Mouse (Mus musculus) brain, adult 2 months (tissue): ENCODE data around the gene Bcat2.

Experiments
- DNase-seq: peaks from one replicate; pipeline ENCODE4 v3.0.0; 2011; ENCODE audit warnings: low read depth, low spot score

The Bcat2 gene

DNA sequence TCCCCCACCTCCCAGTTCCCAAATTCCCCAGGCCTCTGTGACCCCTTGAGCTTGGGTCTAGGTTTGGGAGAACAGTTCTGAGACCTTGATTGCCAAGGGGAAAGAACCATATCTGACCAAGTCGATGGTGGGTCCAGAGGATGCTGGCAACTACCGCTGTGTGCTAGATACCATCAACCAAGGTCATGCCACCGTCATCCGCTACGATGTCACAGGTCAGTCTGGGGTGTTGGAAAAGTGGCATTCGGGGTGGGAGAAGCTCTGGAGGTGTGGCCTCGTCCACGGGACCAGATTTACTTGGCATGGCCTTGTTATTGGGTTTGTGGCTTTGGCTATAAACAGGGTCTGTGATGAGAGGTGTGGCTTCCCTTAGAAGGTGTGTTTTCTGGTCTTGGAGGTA is 55.5 kb downstream of the Bcat2 start:
- no peak for DNase-seq

DNA sequence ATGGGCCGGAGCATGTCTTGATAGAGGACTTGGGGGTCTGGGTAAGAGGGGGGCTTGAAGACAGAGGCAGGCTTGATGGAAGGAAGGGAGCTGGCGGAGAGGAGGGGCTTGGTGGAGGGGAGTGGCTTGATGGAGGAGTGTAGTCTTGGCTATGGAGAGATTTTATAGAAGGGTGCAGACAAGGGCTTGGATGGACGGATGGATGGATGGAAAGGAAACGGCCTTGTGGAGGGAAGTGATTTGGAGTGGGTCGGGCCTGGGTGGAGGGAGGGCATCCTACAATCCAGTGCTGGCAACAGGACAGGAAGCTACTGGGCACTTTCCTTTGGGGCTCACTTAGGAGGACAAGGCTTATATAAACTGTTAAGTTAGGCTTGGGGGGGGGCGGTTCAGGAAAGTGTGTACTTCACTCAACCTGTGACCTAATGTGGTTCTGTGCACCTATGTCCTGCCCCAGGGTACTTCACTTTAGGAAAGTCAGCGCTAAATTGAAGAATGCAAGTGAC is 56.7 kb downstream of the Bcat2 start:
- DNase-seq = no peak

DNA sequence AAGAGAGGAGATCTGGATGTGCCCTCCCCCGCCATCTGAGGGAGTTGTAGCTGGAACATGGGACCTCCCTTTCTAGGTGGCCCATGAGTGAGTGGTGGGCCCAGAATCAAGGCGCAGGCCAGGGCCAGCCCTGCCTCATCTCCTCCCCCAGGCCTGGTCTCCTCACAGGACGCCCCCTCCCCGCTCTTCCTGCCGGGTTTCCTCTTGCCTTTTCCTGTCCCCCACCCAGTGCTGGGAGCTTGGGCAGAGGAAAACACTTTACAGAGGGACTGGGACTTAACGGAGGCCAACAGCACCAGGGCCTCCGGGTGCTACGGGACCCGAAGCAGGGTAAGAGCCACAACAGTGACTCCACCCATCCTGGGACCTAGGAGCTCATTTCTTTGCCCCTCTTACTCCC is 57.3 kb downstream of the Bcat2 start, which contains the start of gene Rasip1:
TSS of gene Rasip1 (plus strand) at position 228 of the 400 bp plus-strand sequence.
- no peak for DNase-seq

DNA sequence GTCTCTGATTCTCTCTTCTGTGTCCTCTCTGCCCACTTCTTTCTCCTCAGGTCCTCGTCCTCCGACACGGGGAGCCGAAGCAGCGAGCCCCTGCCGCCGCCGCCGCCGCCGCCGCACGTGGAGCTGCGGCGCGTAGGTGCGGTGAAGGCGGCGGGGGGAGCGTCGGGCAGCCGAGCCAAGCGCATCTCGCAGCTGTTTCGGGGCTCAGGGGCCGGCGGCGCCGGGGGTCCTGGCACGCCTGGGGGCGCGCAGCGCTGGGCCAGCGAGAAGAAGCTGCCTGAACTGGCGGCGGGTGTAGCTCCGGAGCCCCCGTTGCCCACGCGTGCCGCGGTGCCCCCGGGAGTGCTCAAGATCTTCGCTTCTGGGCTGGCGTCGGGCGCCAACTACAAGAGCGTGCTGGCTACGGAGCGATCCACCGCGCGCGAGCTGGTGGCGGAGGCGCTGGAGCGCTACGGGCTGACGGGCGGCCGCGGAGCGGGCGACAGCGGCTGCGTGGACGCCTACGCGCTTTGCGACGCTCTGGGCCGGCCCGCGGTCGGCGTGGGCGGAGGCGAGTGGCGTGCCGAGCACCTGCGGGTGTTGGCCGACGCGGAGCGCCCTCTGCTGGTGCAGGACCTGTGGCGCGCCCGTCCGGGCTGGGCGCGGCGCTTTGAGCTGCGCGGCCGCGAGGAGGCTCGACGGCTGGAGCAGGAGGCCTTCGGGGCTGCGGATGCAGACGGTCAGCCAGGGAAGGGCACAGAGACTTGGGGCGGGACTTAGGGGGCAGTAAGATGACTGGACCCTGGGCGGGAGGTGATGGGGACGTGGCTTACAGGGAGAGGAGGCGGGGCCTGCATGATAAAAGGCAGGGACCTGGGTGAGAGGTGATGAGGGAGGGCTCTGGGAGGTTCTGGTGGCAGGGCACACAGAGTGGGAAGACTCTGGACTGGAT is 58.7 kb downstream of the Bcat2 start:
- peak; percentile 97 for DNase-seq

DNA sequence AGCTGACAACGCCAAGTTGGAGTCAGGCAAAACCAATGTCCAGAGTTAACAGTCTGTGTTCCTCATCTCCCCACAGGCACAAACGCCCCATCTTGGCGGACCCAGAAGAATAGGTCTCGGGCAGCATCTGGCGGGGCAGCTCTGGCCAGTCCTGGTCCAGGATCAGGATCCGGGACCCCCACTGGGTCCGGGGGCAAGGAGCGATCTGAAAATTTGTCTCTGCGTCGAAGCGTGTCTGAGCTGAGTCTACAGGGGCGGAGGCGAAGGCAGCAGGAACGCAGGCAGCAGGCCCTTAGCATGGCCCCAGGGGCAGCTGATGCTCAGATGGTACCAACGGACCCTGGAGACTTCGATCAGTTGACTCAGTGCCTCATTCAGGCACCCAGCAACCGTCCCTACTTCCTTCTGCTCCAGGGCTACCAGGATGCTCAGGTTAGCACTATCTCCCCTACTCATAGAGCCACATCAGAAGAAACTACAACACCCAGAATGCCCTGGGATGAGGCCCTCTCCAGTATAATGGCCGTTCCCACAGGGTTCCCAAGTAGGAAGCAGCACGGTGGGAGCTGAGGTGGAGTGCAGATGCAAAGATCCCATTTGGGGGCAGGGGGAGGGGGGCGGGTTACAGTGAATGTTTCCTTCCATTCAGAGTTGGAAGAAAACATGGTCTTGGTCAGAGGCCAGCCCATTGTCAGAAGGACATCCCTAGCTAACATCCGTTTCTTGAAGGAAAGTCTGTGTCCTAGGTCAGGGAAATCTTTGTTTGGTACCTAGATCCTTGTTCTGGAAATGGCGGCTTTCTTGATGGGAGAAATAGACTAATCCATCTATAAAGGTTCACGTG is 60.3 kb downstream of the Bcat2 start:
- no peak for DNase-seq

DNA sequence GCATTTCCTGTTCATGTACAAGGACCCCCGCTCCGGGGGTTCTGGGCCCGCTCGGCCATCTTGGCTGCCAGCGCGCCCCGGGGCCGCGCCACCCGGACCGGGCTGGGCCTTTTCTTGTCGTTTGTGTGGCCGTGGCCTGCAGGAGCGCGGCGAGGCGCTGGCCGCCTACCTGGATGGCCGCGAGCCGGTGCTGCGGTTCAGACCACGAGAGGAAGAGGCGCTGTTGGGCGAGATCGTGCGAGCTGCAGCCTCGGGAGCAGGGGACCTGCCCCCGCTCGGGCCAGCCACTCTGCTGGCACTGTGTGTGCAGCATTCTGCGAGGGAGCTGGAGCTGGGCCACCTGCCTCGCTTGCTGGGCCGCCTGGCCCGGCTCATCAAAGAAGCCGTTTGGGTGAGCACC is 62.5 kb downstream of the Bcat2 start:
- DNase-seq = peak; percentile 82

DNA sequence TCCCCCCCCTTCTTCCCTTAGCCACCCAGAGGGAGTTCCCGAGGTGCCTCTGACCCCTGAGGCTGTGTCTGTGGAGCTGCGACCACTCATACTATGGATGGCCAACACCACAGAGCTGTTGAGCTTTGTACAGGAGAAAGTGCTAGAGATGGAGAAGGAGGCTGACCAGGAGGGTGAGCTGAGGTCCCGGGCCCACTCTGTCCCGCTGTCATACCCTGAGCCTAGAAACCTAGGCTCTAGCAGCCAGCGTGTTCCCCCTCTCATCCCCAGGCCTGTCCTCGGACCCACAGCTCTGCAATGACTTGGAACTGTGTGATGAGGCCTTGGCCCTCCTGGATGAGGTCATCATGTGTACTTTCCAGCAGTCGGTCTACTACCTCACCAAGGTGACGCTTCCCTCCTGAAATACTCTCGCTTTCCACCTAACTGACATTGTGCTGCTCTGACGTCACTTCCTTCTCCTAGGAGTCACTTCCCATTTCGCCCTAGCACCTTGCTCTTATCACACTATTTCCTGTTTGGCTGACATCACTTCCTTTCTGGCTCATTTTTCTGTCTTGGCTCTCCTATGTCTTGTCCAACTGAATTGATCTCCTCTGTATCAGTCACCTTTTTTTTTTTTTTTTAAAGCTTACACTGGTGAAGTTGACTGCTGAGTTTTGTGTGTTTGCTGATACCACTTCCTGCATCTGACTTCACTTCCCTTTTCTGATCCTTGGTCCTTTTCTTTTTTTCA is 65.2 kb downstream of the Bcat2 start:
- DNase-seq = no peak

DNA sequence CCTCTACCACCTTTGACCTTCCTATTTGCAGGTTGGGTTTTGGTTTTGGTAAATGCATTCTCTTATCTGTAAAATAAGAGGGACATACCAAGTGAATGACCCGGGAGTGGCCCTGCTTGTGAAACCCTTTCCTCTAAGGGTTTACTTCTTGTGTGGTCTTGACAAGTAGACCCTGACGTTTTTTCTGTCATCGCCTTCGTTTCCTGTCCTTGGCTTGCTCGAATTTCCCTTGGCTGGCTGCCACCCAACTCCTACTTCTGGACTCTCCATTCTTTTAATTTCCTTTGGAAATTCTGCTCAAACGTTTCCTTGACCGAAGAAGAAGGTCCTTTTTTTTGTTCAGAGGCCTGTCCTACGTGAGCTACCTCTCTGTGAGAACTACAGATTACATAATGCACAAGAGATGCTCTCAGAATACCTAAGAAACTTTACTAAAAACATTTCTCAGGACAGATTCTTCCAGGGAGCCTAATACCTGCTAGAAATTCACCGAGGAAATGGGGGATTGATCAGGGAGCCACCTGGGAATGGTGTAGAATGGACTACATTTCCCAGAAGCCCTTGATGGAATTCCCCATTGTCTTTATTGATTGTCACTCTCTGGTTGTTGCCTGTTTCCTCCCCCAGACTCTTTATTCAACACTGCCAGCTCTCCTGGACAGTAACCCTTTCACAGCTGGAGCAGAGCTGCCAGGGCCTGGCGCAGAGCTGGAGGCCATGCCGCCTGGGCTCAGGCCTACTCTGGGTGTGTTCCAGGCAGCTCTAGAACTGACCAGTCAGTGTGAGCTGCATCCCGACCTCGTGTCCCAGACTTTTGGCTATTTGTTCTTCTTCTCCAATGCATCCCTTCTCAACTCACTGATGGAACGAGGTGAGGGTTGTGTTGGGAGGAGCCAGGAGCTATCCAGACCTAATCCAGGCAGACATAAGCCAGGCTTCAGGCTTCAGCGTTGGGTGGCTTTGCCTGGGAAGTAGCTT is 66.0 kb downstream of the Bcat2 start:
- DNase-seq = no peak

DNA sequence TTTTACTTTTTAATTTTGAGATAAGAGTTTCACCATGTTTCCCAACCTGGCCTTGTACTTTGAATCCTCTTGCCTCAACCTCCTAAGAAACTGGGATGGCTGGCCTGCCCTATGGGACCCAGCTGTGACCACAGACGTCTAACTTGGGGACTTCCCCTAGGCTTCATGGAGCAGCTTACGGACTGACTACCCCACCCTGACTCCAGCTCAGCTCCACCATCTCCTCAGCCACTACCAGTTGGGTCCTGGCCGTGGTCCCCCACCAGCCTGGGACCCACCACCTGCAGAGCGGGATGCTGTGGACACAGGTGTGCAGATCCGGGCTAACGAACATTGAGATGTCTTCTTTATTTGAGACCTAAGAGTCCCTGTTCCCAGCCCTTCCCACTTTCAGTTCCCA is 67.8 kb downstream of the Bcat2 start:
- DNase-seq = no peak

DNA sequence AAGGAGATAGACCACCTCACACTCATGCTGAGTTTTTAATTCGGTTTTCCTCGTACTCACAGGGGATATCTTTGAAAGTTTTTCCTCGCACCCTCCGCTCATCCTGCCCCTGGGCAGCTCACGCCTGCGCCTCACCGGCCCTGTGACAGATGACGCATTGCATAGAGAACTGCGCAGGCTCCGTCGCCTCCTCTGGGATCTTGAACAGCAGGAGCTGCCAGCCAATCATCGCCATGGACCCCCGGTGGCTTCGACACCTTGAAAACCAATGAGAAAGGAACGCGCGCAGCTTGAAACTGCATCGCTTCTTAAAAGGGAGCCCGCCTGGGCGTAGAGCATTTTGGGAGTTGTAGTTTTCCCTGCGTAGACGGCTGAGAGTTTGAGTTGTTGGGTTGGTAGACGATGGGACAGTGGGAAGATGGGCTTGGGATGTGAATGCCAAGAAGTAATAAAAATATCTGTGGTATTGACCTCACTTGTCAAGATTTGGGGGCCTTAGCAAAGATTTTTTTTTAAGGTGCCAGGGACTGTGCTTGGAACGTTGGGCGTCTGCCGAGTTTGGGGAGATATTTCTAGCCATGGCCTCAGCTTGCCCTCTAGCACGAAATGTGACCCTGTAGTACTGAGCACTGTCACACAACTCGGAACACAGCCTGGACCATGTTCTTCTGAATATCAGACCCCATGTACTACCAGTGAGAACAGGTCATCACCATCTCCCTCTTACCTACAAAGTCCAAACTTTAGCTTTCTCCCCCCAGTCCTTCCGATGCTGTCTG is 68.9 kb downstream of the Bcat2 start:
- peak; percentile 100 for DNase-seq
